Mouse (Mus musculus): ENCODE data around the gene Kdf1.
"Not testable (repeated sequence)": the region's sequence is repeated elsewhere in the genome, so short reads cannot be mapped to it uniquely, and the experiment has no call there.

Gene Kdf1

GRCm38 (mm10) chr4:133496738-133497445, 21.9 kb upstream of the Kdf1 start:
- DNase-seq (ENCODE audit: low spot score in 2 of 2): no peak

GRCm38 (mm10) chr4:133497461-133498159, 21.2 kb upstream of the Kdf1 start:
- no peak for DNase-seq (ENCODE audit: low spot score in 2 of 2)

- DNase-seq (ENCODE audit: low spot score in 2 of 2): peak in 1 of 2 experiments; percentile 51
These were observed 20.5 kb upstream of the Kdf1 start, which contains the start of gene Trnp1 for GRCm38 (mm10) chr4:133498160-133498724. Trnp1 (minus strand) TSS chr4:133498550.

- DNase-seq (ENCODE audit: low spot score in 2 of 2): no peak
These were observed 17.2 kb upstream of the Kdf1 start for GRCm38 (mm10) chr4:133501514-133501913.

DNA sequence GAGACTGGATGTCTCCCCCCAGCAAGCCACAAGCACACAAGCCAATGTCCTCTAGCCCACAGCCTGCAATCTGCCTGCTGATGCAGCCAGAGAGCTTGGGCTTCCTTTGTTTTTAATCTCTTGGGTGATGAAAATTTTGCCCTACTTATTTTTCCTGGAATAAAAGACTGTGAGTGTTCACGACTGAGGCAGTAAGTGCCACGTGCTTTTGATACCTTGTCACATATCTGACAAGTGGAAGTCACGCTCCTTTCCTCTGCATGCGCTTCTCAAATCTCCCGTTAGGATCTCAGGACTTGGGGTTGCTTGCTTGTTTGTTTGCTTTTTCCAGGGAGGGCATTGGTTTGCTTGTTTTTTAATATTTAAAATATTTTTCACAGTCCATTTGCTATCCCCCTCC, 14.5 kb upstream of the Kdf1 start:
- DNase-seq (ENCODE audit: low spot score in 2 of 2): no peak

GRCm38 (mm10) chr4:133504755-133505485, 13.8 kb upstream of the Kdf1 start:
- DNase-seq (ENCODE audit: low spot score in 2 of 2): no peak

- no peak for DNase-seq (ENCODE audit: low spot score in 2 of 2)
These were observed 12.2 kb upstream of the Kdf1 start for GRCm38 (mm10) chr4:133506573-133506972.

GRCm38 (mm10) chr4:133508990-133509389, 9.8 kb upstream of the Kdf1 start:
- no peak for DNase-seq (ENCODE audit: low spot score in 2 of 2)

DNA sequence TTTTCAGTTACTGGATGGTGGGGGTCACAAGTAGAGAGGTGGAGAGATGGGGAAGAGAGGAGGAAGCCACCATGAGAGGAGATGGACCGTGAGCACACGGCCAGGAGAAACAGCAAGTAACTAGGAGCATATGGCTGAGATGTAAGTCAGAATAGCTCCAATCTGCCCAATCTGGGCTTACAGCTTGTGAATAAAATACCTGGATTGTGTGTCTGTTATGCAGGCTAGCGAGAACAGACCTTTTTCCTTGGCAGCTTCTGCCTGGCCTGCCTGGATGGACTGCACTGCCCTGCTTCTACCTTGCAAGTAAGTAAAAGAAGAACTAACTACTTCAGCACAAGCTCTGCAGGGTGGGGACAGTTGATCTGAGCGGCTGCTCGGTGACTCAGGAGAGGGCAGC, 7.7 kb upstream of the Kdf1 start:
- no peak for DNase-seq (ENCODE audit: low spot score in 2 of 2)

DNA sequence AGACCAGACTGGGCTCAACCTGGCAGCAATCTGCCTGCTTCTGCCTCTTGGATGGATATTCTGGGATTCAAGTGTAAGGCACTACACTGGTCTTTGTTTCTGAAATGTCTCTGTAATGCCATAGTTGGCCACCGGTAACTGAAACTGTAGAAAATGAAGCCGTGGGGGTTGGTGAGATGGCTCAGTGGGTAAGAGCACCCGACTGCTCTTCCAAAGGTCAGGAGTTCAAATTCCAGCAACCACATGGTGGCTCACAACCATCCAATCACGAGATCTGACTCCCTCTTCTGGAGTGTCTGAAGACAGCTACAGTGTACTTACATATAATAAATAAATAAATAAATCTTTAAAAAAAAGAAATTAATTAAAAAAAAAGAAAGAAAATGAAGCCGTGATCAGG, 6.3 kb upstream of the Kdf1 start:
- not testable (repeated sequence) for DNase-seq (ENCODE audit: low spot score in 2 of 2)

GRCm38 (mm10) chr4:133512972-133513371, 5.8 kb upstream of the Kdf1 start:
- peak; percentile 41 to 74 for DNase-seq (ENCODE audit: low spot score in 2 of 2)

DNA sequence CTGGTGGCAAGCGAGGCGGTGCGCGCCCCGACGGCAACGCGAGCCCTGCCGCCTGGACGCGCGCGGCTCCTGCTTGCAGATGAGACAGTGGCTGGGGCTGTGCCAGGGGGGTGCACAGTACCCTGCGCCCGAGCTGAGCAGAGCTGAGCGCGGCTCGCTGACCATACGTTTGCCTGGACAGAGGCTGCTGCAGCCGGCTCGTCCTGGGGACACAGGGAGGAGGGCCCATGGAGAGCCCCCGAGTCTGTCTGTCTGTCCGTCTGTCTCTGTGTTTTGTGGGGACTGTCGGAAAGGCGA, 554 bp downstream of the Kdf1 start:
- DNase-seq (ENCODE audit: low spot score in 2 of 2): no peak

GRCm38 (mm10) chr4:133521502-133521901, 2.7 kb downstream of the Kdf1 start:
- DNase-seq (ENCODE audit: low spot score in 2 of 2): no peak

- no peak for DNase-seq (ENCODE audit: low spot score in 2 of 2)
These were observed 9.0 kb downstream of the Kdf1 start for GRCm38 (mm10) chr4:133527788-133528187.

GRCm38 (mm10) chr4:133532777-133533176, 14.0 kb downstream of the Kdf1 start:
- DNase-seq (ENCODE audit: low spot score in 2 of 2): no peak

GRCm38 (mm10) chr4:133536081-133536480, 17.3 kb downstream of the Kdf1 start:
- DNase-seq (ENCODE audit: low spot score in 2 of 2): no peak

GRCm38 (mm10) chr4:133536652-133537051, 17.9 kb downstream of the Kdf1 start:
- no peak for DNase-seq (ENCODE audit: low spot score in 2 of 2)

DNA sequence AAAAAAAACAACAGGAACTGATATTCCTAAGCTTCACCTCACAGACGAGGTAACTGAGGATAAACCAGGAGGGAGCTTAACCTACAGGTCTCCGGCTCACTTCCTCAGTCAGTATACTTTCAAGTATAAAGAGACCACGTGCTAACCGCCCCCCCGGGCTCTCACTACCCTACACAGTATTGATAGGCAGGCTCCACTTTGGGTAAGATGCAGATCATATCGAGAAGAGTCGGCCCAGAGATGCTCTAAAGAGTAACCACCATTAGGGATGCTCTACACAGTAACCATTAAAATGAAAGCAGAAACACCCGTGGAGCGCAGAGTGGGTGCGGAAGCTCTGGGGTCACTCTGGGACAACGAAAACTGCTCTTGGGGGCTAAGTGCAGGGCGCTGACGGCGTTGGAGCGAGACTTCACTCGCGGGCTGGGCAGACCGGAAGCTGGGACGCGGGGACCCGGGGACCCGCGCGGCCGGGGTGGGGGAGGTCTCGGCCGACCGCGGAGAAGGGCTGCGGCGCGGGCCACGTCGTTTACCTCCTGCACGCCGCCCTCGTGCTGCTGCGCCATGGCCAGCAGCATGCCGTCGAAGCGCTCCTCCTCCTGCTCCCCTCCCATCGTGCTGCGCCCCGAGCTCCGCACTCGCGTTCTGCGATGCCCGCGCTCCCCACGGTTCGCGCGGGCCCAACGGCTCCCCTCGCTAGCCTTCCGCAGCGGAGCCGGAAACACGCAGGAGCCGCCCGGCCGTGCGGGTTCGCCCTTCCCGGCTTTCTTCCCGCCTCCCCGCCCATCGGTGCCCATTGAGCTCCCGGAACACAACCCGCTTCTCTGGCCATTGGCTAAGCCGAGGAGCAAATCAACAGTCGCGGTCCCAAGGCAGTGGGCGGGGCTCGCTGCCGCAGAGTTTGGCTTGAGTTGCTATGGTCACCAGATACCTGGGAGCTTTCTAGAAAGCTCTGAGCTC, 26.8 kb downstream of the Kdf1 start, which contains the start of gene Nudc:
Nudc (minus strand) TSS at position 725 of the 960 bp plus-strand sequence.
- DNase-seq (ENCODE audit: low spot score in 2 of 2): peak; percentile 86 to 95

- no peak for DNase-seq (ENCODE audit: low spot score in 2 of 2)
These were observed 33.3 kb downstream of the Kdf1 start for GRCm38 (mm10) chr4:133552029-133552428.

- DNase-seq (ENCODE audit: low spot score in 2 of 2): peak in 1 of 2 experiments; percentile 52
These were observed 34.1 kb downstream of the Kdf1 start, which contains the start of gene Nr0b2 for GRCm38 (mm10) chr4:133552768-133553447. Nr0b2 (plus strand) TSS chr4:133553376.
